Mouse (Mus musculus) heart, postnatal 14 days (tissue): Measurements from ENCODE around the gene Prss16. TPM values are rescaled to one million over a fixed set of nuclear protein-coding genes. Genes with fewer than 3 reads are reported as not detected.
A peak's percentile ranks its signal among the peaks of the same experiment; 100 is the strongest.

Source experiments
- DNase-seq, 2 experiments: peaks; one replicate each; pipeline ENCODE4 v3.0.0; 2021 to 2022
- intact Hi-C: fragments of 180-260 bp; cut with DNase I; formaldehyde crosslinking; loops from one replicate; pipeline ENCODE4 v1.15.1; 2025
- total RNA-seq, 2 experiments: library from RNA; stranded (reverse); gene quantifications; 2 replicates each; pipeline ENCODE4 v1.2.3; 2021

The Prss16 gene
- total RNA-seq, 2 experiments from 2014 or later = 11.6 TPM; not detected in 1

DNA sequence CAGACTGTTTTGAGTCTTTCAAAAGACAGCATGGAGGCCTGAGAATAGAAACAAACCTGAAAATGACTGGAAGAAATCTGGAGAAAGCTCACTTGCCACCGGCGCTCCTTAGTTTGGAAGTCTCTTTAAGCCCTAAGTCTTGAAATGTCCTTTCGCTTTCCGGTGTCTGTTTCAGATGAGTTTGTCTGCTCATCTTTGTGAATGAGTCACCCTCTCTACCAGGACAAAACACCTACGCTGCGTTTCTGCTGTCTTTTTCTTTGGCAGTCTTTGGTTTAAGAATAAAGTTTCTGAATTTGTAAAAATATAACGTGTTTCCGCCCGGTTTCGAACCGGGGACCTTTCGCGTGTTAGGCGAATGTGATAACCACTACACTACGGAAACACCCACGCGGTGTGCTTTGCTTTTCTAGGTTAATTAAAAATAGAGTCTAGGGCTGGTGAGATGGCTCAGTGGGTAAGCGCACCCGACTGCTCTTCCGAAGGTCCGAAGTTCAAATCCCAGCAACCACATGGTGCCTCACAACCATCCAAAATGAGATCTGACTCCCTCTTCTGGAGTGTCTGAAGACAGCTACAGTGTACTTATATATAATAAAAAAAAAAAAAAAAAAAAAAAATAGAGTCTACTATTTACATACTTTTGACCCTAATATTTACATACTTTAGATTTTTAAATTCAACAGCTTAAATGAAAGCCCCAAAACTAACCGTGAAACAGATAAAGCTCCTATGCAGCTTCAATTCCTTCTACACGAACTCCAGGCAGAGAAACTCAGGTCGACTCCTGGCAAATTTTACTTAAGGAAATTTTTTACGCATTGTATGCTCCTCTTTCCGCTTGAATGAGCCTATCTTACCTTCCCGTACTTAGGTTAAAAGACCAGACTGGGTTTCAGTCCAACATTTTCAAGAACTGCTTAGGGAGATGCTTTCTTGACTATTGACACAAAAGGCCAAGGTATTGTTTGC lies 6.2 kb upstream of the Prss16 start:
- intact Hi-C loops = no loop called here
- peak; percentile 69 to 78 for DNase-seq

GRCm38 (mm10) chr13:22014411-22014845 lies 4.9 kb upstream of the Prss16 start:
- DNase-seq = peak in 1 of 2 experiments; percentile 23
- intact Hi-C loops = no loop called here

DNA sequence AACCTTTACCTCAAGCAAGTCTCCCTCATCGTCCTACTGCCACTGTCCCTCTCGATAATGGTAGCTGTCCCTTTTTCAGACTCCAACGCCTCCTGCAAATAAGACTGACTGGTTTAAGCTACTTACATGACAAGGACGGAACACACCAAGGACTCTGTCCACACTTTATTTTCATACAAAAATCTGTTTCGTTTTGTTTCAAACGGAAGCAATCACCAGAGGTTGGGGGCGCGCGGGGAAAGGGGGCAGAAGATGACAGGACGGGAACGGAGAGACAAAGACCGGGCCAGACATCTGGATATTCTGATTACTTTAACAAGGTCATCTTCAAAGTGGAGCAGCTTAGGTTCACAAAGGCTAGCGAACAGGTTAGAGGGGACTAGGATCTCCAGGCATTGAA lies 4.2 kb upstream of the Prss16 start:
- intact Hi-C loops = no loop called here
- DNase-seq = no peak

- DNase-seq = no peak
- intact Hi-C loops = no loop called here
These were observed 835 bp downstream of the Prss16 start for GRCm38 (mm10) chr13:22008707-22009106.

GRCm38 (mm10) chr13:22007872-22008271 lies 1.7 kb downstream of the Prss16 start:
- no peak for DNase-seq
- intact Hi-C loops = no loop called here

GRCm38 (mm10) chr13:22007121-22007510 lies 2.4 kb downstream of the Prss16 start:
- DNase-seq = no peak
- intact Hi-C loops = no loop called here

DNA sequence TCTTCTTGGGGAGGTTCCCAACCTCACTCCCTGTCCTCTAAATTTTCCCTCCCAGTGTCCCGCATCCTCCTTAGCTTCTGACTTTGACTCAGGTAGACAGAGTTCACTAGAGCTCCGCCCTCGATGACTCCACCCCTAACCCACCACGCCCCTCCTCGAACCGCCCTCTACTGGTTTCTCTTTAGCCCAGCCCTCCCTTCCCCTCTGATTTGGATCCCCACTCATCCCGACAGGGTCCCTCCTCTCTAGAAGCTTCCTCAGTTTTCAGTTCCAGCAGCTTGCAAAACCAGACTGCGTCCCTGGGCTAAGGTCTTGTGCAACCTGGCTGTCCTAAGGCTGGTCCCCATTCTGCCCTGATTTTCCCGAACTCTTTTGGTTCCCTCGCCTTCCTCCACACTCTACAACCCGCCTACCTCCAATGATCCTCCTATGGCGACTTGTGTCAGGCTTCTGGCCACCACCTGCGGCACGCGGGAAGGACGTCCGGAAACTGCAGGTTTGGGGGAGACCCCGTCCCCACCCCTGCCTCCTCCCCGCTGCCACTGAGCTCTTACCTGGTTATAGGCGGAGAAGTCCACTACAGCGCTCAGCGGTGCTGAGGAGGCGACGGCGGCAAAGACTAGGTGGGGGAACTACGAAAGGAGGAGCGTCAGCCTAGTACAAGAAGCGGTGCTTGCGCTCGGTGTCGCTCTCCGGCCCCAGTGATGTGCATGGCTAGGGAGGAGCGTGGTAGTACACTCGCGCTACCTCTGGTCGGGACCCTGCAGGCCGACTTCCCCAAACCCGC lies 3.0 kb downstream of the Prss16 start:
- intact Hi-C loops = no loop called here
- peak in 1 of 2 experiments; percentile 40 for DNase-seq

GRCm38 (mm10) chr13:22005605-22006333 lies 3.8 kb downstream of the Prss16 start:
- DNase-seq = peak; percentile 49 to 50
- intact Hi-C loops = no loop called here

- intact Hi-C loops = no loop called here
- DNase-seq = no peak
These were observed 7.7 kb downstream of the Prss16 start for GRCm38 (mm10) chr13:22001823-22002222.

- intact Hi-C loops = no loop called here
These were observed 8.2 kb downstream of the Prss16 start for GRCm38 (mm10) chr13:22001346-22001745.

DNA sequence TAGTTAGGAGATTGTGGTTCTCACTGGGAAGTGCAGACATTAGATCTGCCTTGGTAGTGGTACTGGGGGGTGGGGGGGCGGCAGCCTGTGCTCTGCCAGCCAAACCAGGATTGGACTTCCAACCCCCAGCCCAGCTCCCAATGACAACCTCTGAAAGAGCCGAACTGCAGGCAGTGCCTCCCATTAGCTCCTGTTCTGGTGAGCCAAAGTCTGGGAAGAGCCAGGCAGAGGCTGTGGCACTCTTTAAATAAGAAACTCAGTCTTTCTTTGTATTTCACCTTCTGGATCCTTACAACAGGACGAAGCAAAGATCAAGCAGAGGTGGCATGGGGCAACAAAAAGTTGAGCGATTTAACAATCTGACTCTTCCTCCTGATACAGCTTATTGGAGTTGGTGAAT lies 10.4 kb downstream of the Prss16 start:
- intact Hi-C loops = no loop called here
- no peak for DNase-seq

More at GRCm38 (mm10) chr13:22001346-22001745, 8.2 kb downstream of the Prss16 start:
- no peak for DNase-seq

- no peak for DNase-seq
- intact Hi-C loops = no loop called here
These were observed 11.1 kb downstream of the Prss16 start for GRCm38 (mm10) chr13:21998412-21998811.

GRCm38 (mm10) chr13:21997821-21998220 lies 11.7 kb downstream of the Prss16 start:
- DNase-seq = no peak
- intact Hi-C loops = loop anchor here (2.0 kb wide), 1 partner anchor 23 kb away; no protein-coding TSS in a partner anchor

DNA sequence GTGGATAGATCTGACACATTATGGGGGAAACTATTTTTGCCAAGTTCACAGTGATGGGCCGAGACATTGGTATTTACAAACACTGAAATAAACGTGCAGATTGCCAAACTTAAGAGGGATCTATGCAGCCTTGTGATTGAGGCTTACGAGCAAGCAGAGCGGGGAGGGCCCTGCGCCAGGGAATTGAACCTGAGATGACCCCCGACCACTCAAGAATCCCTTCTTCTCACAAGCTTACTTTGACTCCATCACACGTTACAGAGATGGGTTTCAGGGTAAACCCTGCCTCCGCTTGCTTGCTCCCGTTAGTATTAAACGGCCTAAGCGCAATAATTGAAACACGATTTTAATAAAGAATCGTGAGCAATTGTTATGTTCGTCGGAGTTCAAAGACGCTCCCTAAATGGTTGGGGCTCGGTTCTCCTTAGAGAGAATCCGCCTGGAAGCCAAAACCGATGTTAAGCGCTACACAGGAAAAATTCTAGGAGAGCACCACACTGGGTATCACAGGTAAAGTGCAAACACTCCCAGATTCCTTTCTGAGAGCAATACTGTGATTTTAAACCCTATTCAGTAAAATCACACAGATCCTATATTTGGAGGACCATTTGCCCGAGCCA lies 12.2 kb downstream of the Prss16 start:
- intact Hi-C loops = loop anchor here (2.0 kb wide), 1 partner anchor 23 kb away; no protein-coding TSS in a partner anchor
- no peak for DNase-seq

- no peak for DNase-seq
- intact Hi-C loops = loop anchor here (2.0 kb wide), 1 partner anchor 22 kb away; no protein-coding TSS in a partner anchor
These were observed 12.7 kb downstream of the Prss16 start for GRCm38 (mm10) chr13:21996840-21997185.

DNA sequence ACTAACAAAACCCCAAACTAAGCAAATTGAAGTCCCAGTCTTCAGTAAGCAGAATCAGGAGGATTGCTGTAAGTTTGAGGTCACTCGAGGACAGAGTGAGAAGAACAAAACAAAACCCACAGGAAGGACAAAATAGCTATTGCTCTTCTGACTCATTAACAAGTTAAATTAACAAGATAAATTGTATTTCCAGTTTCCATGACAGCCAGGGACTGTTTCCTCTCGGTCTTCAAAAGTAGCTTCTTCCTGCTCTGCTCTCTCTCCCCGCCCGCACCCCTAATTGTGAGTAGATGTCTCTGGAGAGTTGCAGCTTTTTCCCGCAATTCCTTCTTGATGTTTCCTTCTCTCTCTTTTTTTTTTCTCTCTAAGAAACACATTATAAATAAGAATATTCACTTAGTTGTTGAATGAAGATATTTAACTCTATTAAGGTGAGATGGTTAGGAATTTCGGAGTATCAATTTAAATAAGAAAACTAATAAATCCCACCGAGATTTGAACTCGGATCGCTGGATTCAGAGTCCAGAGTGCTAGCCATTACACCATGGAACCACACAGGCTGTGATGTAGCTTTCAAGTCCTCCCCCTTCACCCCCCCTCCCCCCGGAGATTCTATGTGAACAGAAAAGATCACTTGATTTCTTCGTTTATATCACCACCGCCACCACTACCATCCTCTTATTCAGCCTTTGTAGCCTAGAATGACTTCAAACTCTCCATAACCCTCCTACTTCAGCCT lies 13.3 kb downstream of the Prss16 start:
- intact Hi-C loops = loop anchor here (2.0 kb wide), 1 partner anchor 21 kb away; no protein-coding TSS in a partner anchor
- no peak for DNase-seq

- intact Hi-C loops = no loop called here
- DNase-seq = peak; percentile 21 to 40
These were observed 14.1 kb downstream of the Prss16 start for GRCm38 (mm10) chr13:21995331-21995914.

DNA sequence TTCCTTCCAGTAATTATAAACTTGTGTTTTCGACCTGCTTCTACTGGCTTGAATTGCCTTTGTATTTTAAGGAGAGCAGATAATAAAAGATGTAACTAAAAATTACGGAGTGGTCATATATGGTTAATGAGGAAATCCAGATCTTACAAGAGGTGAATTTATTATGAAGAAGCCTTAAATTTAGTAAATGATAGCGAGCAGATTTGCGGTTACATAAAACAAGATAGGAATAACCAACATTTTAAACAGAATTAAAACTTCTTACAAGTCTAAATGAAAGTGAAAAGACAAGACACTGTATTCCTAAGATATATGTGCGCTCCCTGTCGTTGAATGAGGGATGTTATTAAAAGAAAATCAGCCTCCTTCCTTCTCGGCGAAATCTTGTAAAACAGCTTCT lies 14.6 kb downstream of the Prss16 start:
- intact Hi-C loops = no loop called here
- no peak for DNase-seq
